Comparison of ENCODE assay signal across 9 mouse cellular contexts in genomic region chr13:114839098-114839497, GRCm38 (mm10). TPM values are rescaled to one million over a fixed set of nuclear protein-coding genes. Genes with fewer than 3 reads are reported as not detected.
DNase-seq lines count a peak whose midpoint lies in the region; ATAC-seq and TF ChIP-seq lines count a peak whose summit lies in the region.
"Had no signal": no experiment of that assay in that cellular context is flagged by ENCODE, and none has a peak within 500 bp of the region (broad histone marks: within the 10 kb centered on the region; RNA-seq: fewer than 3 reads in every experiment).

No protein-coding gene starts in this region.

- no peak for DNase-seq in heart, postnatal 25 days (ENCODE audit: low spot score)
- DNase-seq in retina, postnatal 1 day: peak; percentile 62
- no peak for DNase-seq in retina, embryonic 14.5 days (ENCODE audit: low spot score)
- peak; percentile 15 for DNase-seq in hindbrain, postnatal 0 days (ENCODE audit: low spot score)
- no peak for DNase-seq in stomach, postnatal 0 days (ENCODE audit: low spot score)
- no peak for DNase-seq in embryo, embryonic 10.5 days (ENCODE audit: low spot score)
- no peak for DNase-seq in embryo, embryonic 11 days

- peak overlapping the region; percentile 58; the same call in 1 of the 2 replicates for H3K27ac ChIP-seq in heart, embryonic 16.5 days (ENCODE audit: low read length)
- peak overlapping the region; percentile 71 for H3K27ac ChIP-seq in hindbrain, postnatal 0 days
- peak overlapping the region; percentile 73 for H3K27ac ChIP-seq in stomach, postnatal 0 days (replicated peaks)

- 79% methylated on average over 9 of the region's 9 CpGs for WGBS in heart, embryonic 16.5 days
- 59% methylated on average over 9 of the region's 9 CpGs for WGBS in hindbrain, postnatal 0 days
- WGBS in stomach, postnatal 0 days: 60% methylated on average over 9 of the region's 9 CpGs

- H3K4me3 ChIP-seq in heart, embryonic 16.5 days (ENCODE audit: low read length): no peak overlapping the region
- no peak overlapping the region for H3K4me3 ChIP-seq in hindbrain, postnatal 0 days (ENCODE audit: low read length)
- no peak overlapping the region for H3K4me3 ChIP-seq in stomach, postnatal 0 days (ENCODE audit: low read depth, low read length)

- no peak for TF ChIP-seq EP300 in stomach, postnatal 0 days (optimal IDR thresholded peaks at IDR 0.05)

- H3K4me1 ChIP-seq in heart, embryonic 16.5 days (ENCODE audit: control insufficient read depth, insufficient read depth, low read length): peaks cover 12% of the 10 kb centered on the region
- H3K4me1 ChIP-seq in hindbrain, postnatal 0 days (ENCODE audit: insufficient read depth, low read length): no peaks in the 10 kb centered on the region; the same call in 1 of the 2 replicates
- 0 out of 2 replicates have a peak, but pooled peaks cover 5% of the 10 kb centered on the region for H3K4me1 ChIP-seq in stomach, postnatal 0 days (replicated peaks; ENCODE audit: control insufficient read depth, insufficient read depth)

- intact Hi-C loops in heart, postnatal 25 days (cut with DNase I): loop anchor here (5.0 to 10.0 kb wide), 2 partner anchors 58 to 396 kb away; no protein-coding TSS in a partner anchor

- no peak overlapping the region for H3K4me2 ChIP-seq in heart, embryonic 16.5 days (ENCODE audit: low read depth, low read length)
- H3K4me2 ChIP-seq in hindbrain, postnatal 0 days (ENCODE audit: low read depth, low read length): no peak overlapping the region
- no peak overlapping the region for H3K4me2 ChIP-seq in stomach, postnatal 0 days (replicated peaks; ENCODE audit: low read depth)

- H3K27me3 ChIP-seq in heart, embryonic 16.5 days (ENCODE audit: control insufficient read depth, insufficient read depth, low read length): no peaks in the 10 kb centered on the region
- no peaks in the 10 kb centered on the region for H3K27me3 ChIP-seq in hindbrain, postnatal 0 days (ENCODE audit: insufficient read depth, low read length)
- no peaks in the 10 kb centered on the region for H3K27me3 ChIP-seq in stomach, postnatal 0 days (ENCODE audit: control insufficient read depth, insufficient read depth, low read length)
- H3K27me3 ChIP-seq: CH12.LX had no signal

- 0 out of 2 replicates have a peak, but pooled peaks cover 2% of the 10 kb centered on the region for H3K36me3 ChIP-seq in heart, embryonic 16.5 days (ENCODE audit: control insufficient read depth, insufficient read depth)
- no peaks in the 10 kb centered on the region for H3K36me3 ChIP-seq in hindbrain, postnatal 0 days (ENCODE audit: insufficient read depth, low read length)
- no peaks in the 10 kb centered on the region for H3K36me3 ChIP-seq in stomach, postnatal 0 days (ENCODE audit: control insufficient read depth, insufficient read depth, low read length)

- no peak for ATAC-seq in heart, embryonic 16.5 days (replicated peaks; ENCODE audit: extremely low read depth, insufficient read depth, low FRiP score)
- ATAC-seq in hindbrain, postnatal 0 days: peak; percentile 59; the same call in 1 of the 2 replicates
- no peak; the same call in 1 of the 2 replicates for ATAC-seq in stomach, postnatal 0 days (ENCODE audit: low FRiP score, low TSS enrichment)

- no peaks in the 10 kb centered on the region for H3K9me3 ChIP-seq in heart, embryonic 16.5 days (replicated peaks; ENCODE audit: control insufficient read depth, low read length)
- no peaks in the 10 kb centered on the region for H3K9me3 ChIP-seq in hindbrain, postnatal 0 days (ENCODE audit: low read length)
- no peaks in the 10 kb centered on the region for H3K9me3 ChIP-seq in stomach, postnatal 0 days (ENCODE audit: control insufficient read depth, low read length)

- TF ChIP-seq CTCF in hindbrain, postnatal 0 days (IDR thresholded peaks at IDR 0.05; ENCODE audit: low read depth): no peak
- TF ChIP-seq CTCF in stomach, postnatal 0 days (IDR thresholded peaks at IDR 0.05; ENCODE audit: low read depth): no peak

- H3K9ac ChIP-seq in heart, embryonic 16.5 days (ENCODE audit: low read length): no peak overlapping the region
- no peak overlapping the region for H3K9ac ChIP-seq in hindbrain, postnatal 0 days (replicated peaks; ENCODE audit: low read length)
- no peak overlapping the region for H3K9ac ChIP-seq in stomach, postnatal 0 days (ENCODE audit: low read length)

RNA-seq across cellular contexts. Expression of gene Mocs2, which starts 21.1 kb away (rescaled TPM):
- 65.5 and 69.3 TPM in 2 replicates for polyA plus RNA-seq in heart, embryonic 16.5 days (2015; fragmentation: Nextera tagmentation; extraction: Ambion mirVana)
- total RNA-seq in heart, postnatal 25 days (2021): 10 to 100 TPM; 49.6 to 59.8 TPM
- total RNA-seq in hindbrain, postnatal 0 days (2014; rRNA removed): 31.4 and 47.2 TPM in 2 replicates
- 142 and 147 TPM in 2 replicates for polyA plus RNA-seq in hindbrain, postnatal 0 days (2015; fragmentation: Nextera tagmentation; extraction: Ambion mirVana)
- polyA plus RNA-seq in stomach, postnatal 0 days (2015; fragmentation: Nextera tagmentation; extraction: Ambion mirVana): 105 and 109 TPM in 2 replicates

Comparison
In these comparisons a context has a peak if more than half of its experiments do, and no peak if none do; other contexts are left out.
1. DNase-seq: peak in retina, postnatal 1 day (single experiment) and hindbrain, postnatal 0 days (single experiment); none in heart, postnatal 25 days (single experiment), retina, embryonic 14.5 days (single experiment), stomach, postnatal 0 days (single experiment), embryo, embryonic 10.5 days (single experiment) and embryo, embryonic 11 days (single experiment).
2. Peak in every context shown above with its lines, with median percentiles within 50 percentile points of each other: H3K27ac ChIP-seq.